Mouse (Mus musculus): ENCODE measurements around the gene Bcl2a1c. TPM values are rescaled to one million over a fixed set of nuclear protein-coding genes. Genes with fewer than 3 reads are reported as not detected.

The Bcl2a1c gene
- polyA plus RNA-seq, 1 experiment from 2014 or later: not detected

DNA sequence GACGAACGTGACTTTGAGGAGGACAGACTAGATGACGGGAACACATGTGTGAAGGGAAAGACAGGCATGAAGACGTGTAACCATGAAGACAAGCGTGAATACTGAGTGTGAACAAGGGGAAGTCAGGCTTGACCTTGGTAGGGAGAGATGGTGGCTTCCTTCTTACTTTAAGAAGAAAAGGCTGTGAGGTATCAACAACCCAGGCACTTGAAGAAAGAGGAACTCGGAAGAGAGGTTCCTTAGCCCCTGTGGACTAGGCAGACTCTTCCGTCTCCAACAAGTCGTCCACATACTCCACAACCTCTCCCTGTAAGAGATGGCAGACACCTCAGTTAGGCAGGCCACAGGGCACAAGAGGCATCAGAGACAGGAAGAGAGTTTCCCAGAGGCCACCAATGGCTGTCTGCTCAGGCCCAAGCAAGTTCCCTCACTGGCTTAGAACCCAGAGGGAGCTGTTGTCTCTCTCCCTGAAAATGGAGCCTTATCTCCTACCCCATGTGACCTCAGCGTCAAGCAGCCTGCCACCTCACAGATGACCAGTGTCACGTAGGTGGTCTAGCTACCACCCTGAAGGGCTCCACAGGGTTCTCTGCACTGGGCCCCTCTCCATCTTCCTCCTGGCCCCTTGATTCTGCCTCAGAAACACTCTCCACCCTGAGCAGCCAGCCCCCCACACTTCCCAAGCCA, 45.5 kb downstream of the Bcl2a1c start:
- Histone ChIP-seq H3K9ac (replicated peaks; ENCODE audit: low read length) (no peak overlapping the region), H3K9me3 (ENCODE audit: low read length) (no peaks in the 10 kb centered on the region), H3K27ac (ENCODE audit: low read length) (no peak overlapping the region), H3K36me3 (ENCODE audit: insufficient read depth, low read length) (peaks cover 47% of the 10 kb centered on the region), H3K4me3 (ENCODE audit: low read length) (no peak overlapping the region), H3K4me1 (ENCODE audit: insufficient read depth, low read length) (no peaks in the 10 kb centered on the region), H3K4me2 (replicated peaks; ENCODE audit: low read depth, low read length) (no peak overlapping the region), H3K27me3 (ENCODE audit: insufficient read depth, low read length) (no peaks in the 10 kb centered on the region)
- no peak for ATAC-seq (ENCODE audit: low FRiP score, low TSS enrichment)
- WGBS: 88% methylated on average over 10 of the region's 10 CpGs

DNA sequence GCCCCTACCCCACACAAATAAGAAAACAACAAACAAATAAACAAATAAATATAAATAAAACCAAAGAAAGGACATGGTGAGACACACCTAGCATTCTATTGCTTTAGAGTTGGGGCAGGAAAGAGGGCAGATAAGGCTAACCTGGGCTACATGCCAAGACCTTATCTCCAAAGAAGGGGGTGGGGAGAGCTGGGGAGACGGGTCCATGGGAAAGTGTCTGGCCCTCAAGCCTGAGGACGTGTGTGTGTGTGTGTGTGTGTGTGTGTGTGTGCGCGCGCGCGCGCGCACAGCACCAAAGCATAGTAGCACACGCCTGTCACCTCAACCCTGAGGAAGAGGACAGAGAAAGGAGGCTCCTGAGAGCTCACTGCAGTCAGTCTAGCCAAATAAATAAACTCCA, 47.2 kb downstream of the Bcl2a1c start:
- H3K4me1 ChIP-seq (ENCODE audit: insufficient read depth, low read length): no peaks in the 10 kb centered on the region
- peaks cover 47% of the 10 kb centered on the region for H3K36me3 ChIP-seq (ENCODE audit: insufficient read depth, low read length)
- no peak overlapping the region for H3K27ac ChIP-seq (ENCODE audit: low read length)
- ATAC-seq (ENCODE audit: low FRiP score, low TSS enrichment): no peak
- H3K27me3 ChIP-seq (ENCODE audit: insufficient read depth, low read length): no peaks in the 10 kb centered on the region
- no peaks in the 10 kb centered on the region for H3K9me3 ChIP-seq (ENCODE audit: low read length)
- no peak overlapping the region for H3K4me2 ChIP-seq (replicated peaks; ENCODE audit: low read depth, low read length)
- H3K4me3 ChIP-seq (ENCODE audit: low read length): no peak overlapping the region
- H3K9ac ChIP-seq (replicated peaks; ENCODE audit: low read length): no peak overlapping the region
- 88% methylated on average over 10 of the region's 10 CpGs for WGBS

- Histone ChIP-seq H3K4me3 (ENCODE audit: low read length) (no peak overlapping the region), H3K9me3 (ENCODE audit: low read length) (no peaks in the 10 kb centered on the region), H3K27ac (ENCODE audit: low read length) (no peak overlapping the region), H3K4me2 (replicated peaks; ENCODE audit: low read depth, low read length) (no peak overlapping the region), H3K36me3 (ENCODE audit: insufficient read depth, low read length) (peaks cover 60% of the 10 kb centered on the region), H3K9ac (replicated peaks; ENCODE audit: low read length) (no peak overlapping the region), H3K4me1 (ENCODE audit: insufficient read depth, low read length) (no peaks in the 10 kb centered on the region), H3K27me3 (ENCODE audit: insufficient read depth, low read length) (no peaks in the 10 kb centered on the region)
- WGBS: 83% methylated on average over 12 of the region's 12 CpGs
- peak; percentile 62 for ATAC-seq (ENCODE audit: low FRiP score, low TSS enrichment)
Measured at GRCm38 (mm10) chr9:114379871-114380270, 49.9 kb downstream of the Bcl2a1c start.

Other genes with a start within 250 kb of the Bcl2a1c start
- 139 and 148 TPM in 2 replicates for gene Crtap, start 60.5 kb downstream of the Bcl2a1c start, polyA plus RNA-seq (2015; fragmentation: Nextera tagmentation; extraction: Ambion mirVana)
- gene Glb1, start 70.9 kb downstream of the Bcl2a1c start, polyA plus RNA-seq (2015; fragmentation: Nextera tagmentation; extraction: Ambion mirVana): 77.6 and 81.0 TPM in 2 replicates
- 15.3 and 15.9 TPM in 2 replicates for gene Tmppe, start 71.0 kb downstream of the Bcl2a1c start, polyA plus RNA-seq (2015; fragmentation: Nextera tagmentation; extraction: Ambion mirVana)
- 0.49 and 1.4 TPM in 2 replicates for gene Ccr4, start 174.8 kb downstream of the Bcl2a1c start, polyA plus RNA-seq (2015; fragmentation: Nextera tagmentation; extraction: Ambion mirVana)
- gene C130032M10Rik, start 185.6 kb downstream of the Bcl2a1c start, polyA plus RNA-seq (2015; fragmentation: Nextera tagmentation; extraction: Ambion mirVana): 0.22 and 0.36 TPM in 2 replicates
- gene Trim71, start 234.2 kb downstream of the Bcl2a1c start, polyA plus RNA-seq (2015; fragmentation: Nextera tagmentation; extraction: Ambion mirVana): 0.69 and 0.89 TPM in 2 replicates

All from kidney, embryonic 16.5 days (tissue).